In genomic region chr7:134263146-134263906, GRCm38 (mm10) we compare ENCODE assay signal across 8 mouse cellular contexts. TPM values are rescaled to one million over a fixed set of nuclear protein-coding genes. Genes with fewer than 3 reads are reported as not detected.
DNase-seq lines count a peak whose midpoint lies in the region; ATAC-seq and TF ChIP-seq lines count a peak whose summit lies in the region.

No protein-coding gene starts in this region.

- H3K4me1 ChIP-seq in kidney, adult 2 months (ENCODE audit: control insufficient read depth, insufficient read depth, low read length), result no peaks in the 10 kb centered on the region; the same call in 1 of the 2 replicates
- H3K4me1 ChIP-seq in limb, embryonic 11.5 days (ENCODE audit: control insufficient read depth, insufficient read depth, low read length), result no peaks in the 10 kb centered on the region

- ATAC-seq in limb, embryonic 11.5 days (ENCODE audit: insufficient number of reproducible peaks, low FRiP score, low TSS enrichment, low read depth), result 0 out of 2 replicates have a peak, but pooled peaks have one; percentile 57

- no peaks in the 10 kb centered on the region for H3K36me3 ChIP-seq in kidney, adult 2 months (ENCODE audit: control insufficient read depth, insufficient read depth, low read length)
- no peaks in the 10 kb centered on the region for H3K36me3 ChIP-seq in limb, embryonic 11.5 days (ENCODE audit: control insufficient read depth, insufficient read depth, low read length)
- no peaks in the 10 kb centered on the region for H3K36me3 ChIP-seq in myocyte (ENCODE audit: control insufficient read depth, insufficient read depth)

- DNase-seq in gastrocnemius, adult 18-20 months (ENCODE audit: low spot score), result peak; percentile 33
- no peak for DNase-seq in gastrocnemius, postnatal 25 days
- peak; percentile 37 for DNase-seq in c-Kit-positive CD71-positive TER-119-positive erythroid progenitor cells, embryonic 14.5 days (ENCODE audit: low spot score)
- peak; percentile 14 to 55 for DNase-seq in frontal cortex, postnatal 14 days (ENCODE audit: low spot score in 2 of 2)
- DNase-seq in kidney, adult 2 months, result peak; percentile 68
- DNase-seq in limb, embryonic 11.5 days (ENCODE audit: low spot score), result peak; percentile 83
- peak; percentile 5 to 35 for DNase-seq in thymus, adult 18-20 months

- no peak overlapping the region for H3K4me3 ChIP-seq in kidney, adult 2 months (ENCODE audit: insufficient read depth, low read depth, low read length)
- no peak overlapping the region for H3K4me3 ChIP-seq in limb, embryonic 11.5 days (ENCODE audit: low read depth, low read length)
- no peak overlapping the region for H3K4me3 ChIP-seq in myocyte

- 50% methylated on average over 4 of the region's 4 CpGs for WGBS in kidney, adult 2 months
- WGBS in limb, embryonic 11.5 days, result 41% methylated on average over 4 of the region's 4 CpGs

- TF ChIP-seq POLR2A in kidney, adult 2 months (IDR thresholded peaks at IDR 0.05; ENCODE audit: low read depth, low read length), result no peak
- TF ChIP-seq POLR2A in myocyte (IDR thresholded peaks at IDR 0.05; ENCODE audit: insufficient read length, low read depth), result no peak

- no peak overlapping the region for H3K4me2 ChIP-seq in limb, embryonic 11.5 days (ENCODE audit: low read depth, severe bottlenecking)
- H3K4me2 ChIP-seq in myocyte (ENCODE audit: low read depth), result peak overlapping the region; percentile 37

- H3K79me2 ChIP-seq in myocyte (ENCODE audit: control insufficient read depth, insufficient read depth), result no peaks in the 10 kb centered on the region

- no peaks in the 10 kb centered on the region for H3K27me3 ChIP-seq in kidney, adult 2 months (replicated peaks; ENCODE audit: control insufficient read depth, insufficient read depth, low read length)
- H3K27me3 ChIP-seq in limb, embryonic 11.5 days (ENCODE audit: control insufficient read depth, insufficient read depth, low read length), result no peaks in the 10 kb centered on the region
- no peaks in the 10 kb centered on the region for H3K27me3 ChIP-seq in myocyte (ENCODE audit: control insufficient read depth, insufficient read depth, insufficient read length)

- H3K27ac ChIP-seq in kidney, adult 2 months (ENCODE audit: insufficient read depth, low read depth, low read length), result no peak overlapping the region
- no peak overlapping the region for H3K27ac ChIP-seq in limb, embryonic 11.5 days (replicated peaks; ENCODE audit: low read depth, low read length)

- no peaks in the 10 kb centered on the region for H3K9me3 ChIP-seq in limb, embryonic 11.5 days (ENCODE audit: control insufficient read depth, low read length)

- H3K9ac ChIP-seq in limb, embryonic 11.5 days (ENCODE audit: low read length), result no peak overlapping the region

- H3ac ChIP-seq in myocyte (ENCODE audit: control insufficient read depth, insufficient read length), result no peak overlapping the region

- TF ChIP-seq CTCF in kidney, adult 2 months (conservative IDR thresholded peaks at IDR 0.05; ENCODE audit: insufficient read depth, insufficient read length, low read depth, low read length), result peak; percentile 83

TF ChIP-seq in myocyte, 11 proteins besides CTCF, POLR2A, EP300 and RAD21:
- TF ChIP-seq E2F4 (IDR thresholded peaks at IDR 0.05; ENCODE audit: insufficient read depth), result no peak
- TF ChIP-seq CEBPB (IDR thresholded peaks at IDR 0.05; ENCODE audit: insufficient read depth, poor library complexity, severe bottlenecking), result no peak
- peak in 1 of 3 experiments; percentile 20 for TF ChIP-seq MYOD1 (IDR thresholded peaks at IDR 0.05; ENCODE audit: control insufficient read depth in 1 of 3, insufficient read length in 2 of 3, low read depth in 2 of 3)
- TF ChIP-seq TCF3 (IDR thresholded peaks at IDR 0.05; ENCODE audit: insufficient read length, low read depth), result no peak
- no peak for TF ChIP-seq USF1 (IDR thresholded peaks at IDR 0.05; ENCODE audit: low read depth)

RNA-seq across cellular contexts. Expression of gene Adam12, which starts 31.4 kb away (rescaled TPM):
- total RNA-seq in gastrocnemius, adult 18-20 months (2021), result under 1 TPM; 0.31 to 0.32 TPM
- 1 to 10 TPM; 1.9 to 2.8 TPM for total RNA-seq in gastrocnemius, postnatal 25 days (2021)
- polyA plus RNA-seq in kidney, adult 2 months (2012; rRNA removed), result 4.1 and 4.4 TPM in 2 replicates
- polyA plus RNA-seq in limb, embryonic 11.5 days (2014; fragmentation: Nextera tagmentation; extraction: Ambion mirVana), result 2.7 and 4.4 TPM in 2 replicates
- polyA plus RNA-seq in myocyte (2012; fragmentation: generic; extraction: Trizol), result 7.2 TPM
